Mouse (Mus musculus): ENCODE results near the gene Lypla2. TPM values are rescaled to one million over a fixed set of nuclear protein-coding genes. Genes with fewer than 3 reads are reported as not detected.

The Lypla2 gene
- polyA plus RNA-seq, 1 experiment from 2014 or later, result 59.6 TPM

DNA sequence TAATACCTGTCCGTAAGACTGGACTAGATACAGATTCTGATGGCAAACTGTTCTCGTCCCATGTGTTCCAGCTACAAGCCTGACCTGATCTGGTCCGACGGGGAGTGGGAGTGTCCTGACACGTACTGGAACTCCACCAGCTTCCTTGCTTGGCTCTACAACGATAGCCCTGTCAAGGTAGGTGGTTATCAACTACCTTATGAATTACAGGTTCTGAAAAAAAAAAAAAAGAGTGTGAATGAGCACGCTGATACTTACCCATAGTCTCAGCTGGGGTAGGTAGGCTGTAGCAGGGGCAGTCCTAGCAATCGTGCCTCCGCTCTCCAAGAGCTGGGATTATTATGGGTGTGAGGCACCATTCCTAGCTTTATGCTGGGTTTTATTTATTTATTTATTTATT lies 42.6 kb downstream of the Lypla2 start:
- Histone ChIP-seq H3K4me2 (no peak overlapping the region), H3K9me3 (replicated peaks) (no peaks in the 10 kb centered on the region), H3K4me1 (replicated peaks) (peaks cover 10% of the 10 kb centered on the region), H3K27ac (no peak overlapping the region), H3K27me3 (no peaks in the 10 kb centered on the region), H3K36me3 (peaks cover 17% of the 10 kb centered on the region; the same call in 1 of the 2 replicates), H3K4me3 (no peak overlapping the region), H3K9ac (no peak overlapping the region)
- no peak for ATAC-seq (replicated peaks; ENCODE audit: insufficient number of reproducible peaks, insufficient read depth, low FRiP score, low read depth)
- 82% methylated on average over 9 of the region's 9 CpGs for WGBS

- peaks cover 17% of the 10 kb centered on the region; the same call in 1 of the 2 replicates for H3K36me3 ChIP-seq
These were observed 43.0 kb downstream of the Lypla2 start for GRCm38 (mm10) chr4:135929405-135929804.

DNA sequence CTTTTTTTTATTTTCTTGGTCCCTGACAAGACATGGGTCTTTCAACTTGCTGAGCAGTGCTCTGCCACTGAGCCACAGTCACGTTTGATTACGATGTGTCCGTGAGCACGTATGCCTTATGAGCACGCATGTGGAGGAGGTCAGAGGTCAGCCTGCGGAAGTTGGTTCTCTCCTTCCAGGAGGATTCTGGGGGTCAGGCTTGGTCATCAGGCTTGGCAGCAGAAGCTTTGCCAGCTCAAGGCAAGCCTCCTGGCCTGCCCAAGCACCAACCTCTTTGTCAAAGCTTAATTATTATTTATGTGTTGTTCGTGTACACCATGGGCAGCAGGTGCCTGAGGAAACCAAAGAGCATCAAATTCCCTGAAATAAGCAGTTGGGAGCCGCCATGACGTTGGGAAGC lies 44.0 kb downstream of the Lypla2 start:
- H3K4me3 ChIP-seq, result no peak overlapping the region
- no peak overlapping the region for H3K9ac ChIP-seq
- H3K9me3 ChIP-seq (replicated peaks), result no peaks in the 10 kb centered on the region
- 91% methylated on average over 9 of the region's 9 CpGs for WGBS
- H3K4me2 ChIP-seq, result no peak overlapping the region
- peaks cover 11% of the 10 kb centered on the region; the same call in 1 of the 2 replicates for H3K36me3 ChIP-seq
- no peak overlapping the region for H3K27ac ChIP-seq
- H3K27me3 ChIP-seq, result no peaks in the 10 kb centered on the region
- H3K4me1 ChIP-seq (replicated peaks), result peaks cover 10% of the 10 kb centered on the region
- no peak for ATAC-seq (replicated peaks; ENCODE audit: insufficient number of reproducible peaks, insufficient read depth, low FRiP score, low read depth)

More at GRCm38 (mm10) chr4:135929405-135929804, 43.0 kb downstream of the Lypla2 start:
- Histone ChIP-seq H3K27me3 (no peaks in the 10 kb centered on the region), H3K4me1 (replicated peaks) (peaks cover 10% of the 10 kb centered on the region), H3K9me3 (replicated peaks) (no peaks in the 10 kb centered on the region), H3K4me2 (no peak overlapping the region), H3K9ac (no peak overlapping the region), H3K4me3 (no peak overlapping the region), H3K27ac (no peak overlapping the region)
- 83% methylated on average over 5 of the region's 5 CpGs for WGBS
- ATAC-seq (replicated peaks; ENCODE audit: insufficient number of reproducible peaks, insufficient read depth, low FRiP score, low read depth), result no peak

DNA sequence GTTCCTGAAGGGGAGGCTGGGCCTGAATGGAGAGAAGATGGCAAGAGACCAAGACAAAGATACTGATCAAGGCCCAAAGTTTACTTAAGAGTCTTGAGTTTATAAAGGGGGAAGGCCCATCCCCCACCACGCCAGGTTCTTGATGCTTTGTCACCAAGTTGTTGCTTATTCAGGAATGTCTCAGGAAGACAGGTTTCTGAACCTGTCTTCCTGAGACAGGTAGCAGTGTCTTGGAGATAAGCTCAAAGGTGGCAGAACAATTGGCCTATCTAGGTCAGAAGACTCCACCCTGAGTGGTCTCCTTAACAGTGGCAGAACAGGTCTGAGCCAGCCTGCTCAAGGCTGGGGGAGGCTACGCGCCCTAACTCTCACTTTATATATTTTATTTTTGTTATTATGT lies 45.6 kb downstream of the Lypla2 start:
- no peaks in the 10 kb centered on the region for H3K27me3 ChIP-seq
- H3K4me2 ChIP-seq, result no peak overlapping the region
- H3K4me3 ChIP-seq, result no peak overlapping the region
- 91% methylated on average over 3 of the region's 3 CpGs for WGBS
- H3K27ac ChIP-seq, result no peak overlapping the region
- peaks cover 13% of the 10 kb centered on the region for H3K4me1 ChIP-seq (replicated peaks)
- H3K9ac ChIP-seq, result no peak overlapping the region
- no peaks in the 10 kb centered on the region for H3K9me3 ChIP-seq (replicated peaks)
- 0 out of 2 replicates have a peak, but pooled peaks cover 5% of the 10 kb centered on the region for H3K36me3 ChIP-seq
- no peak for ATAC-seq (replicated peaks; ENCODE audit: insufficient number of reproducible peaks, insufficient read depth, low FRiP score, low read depth)

DNA sequence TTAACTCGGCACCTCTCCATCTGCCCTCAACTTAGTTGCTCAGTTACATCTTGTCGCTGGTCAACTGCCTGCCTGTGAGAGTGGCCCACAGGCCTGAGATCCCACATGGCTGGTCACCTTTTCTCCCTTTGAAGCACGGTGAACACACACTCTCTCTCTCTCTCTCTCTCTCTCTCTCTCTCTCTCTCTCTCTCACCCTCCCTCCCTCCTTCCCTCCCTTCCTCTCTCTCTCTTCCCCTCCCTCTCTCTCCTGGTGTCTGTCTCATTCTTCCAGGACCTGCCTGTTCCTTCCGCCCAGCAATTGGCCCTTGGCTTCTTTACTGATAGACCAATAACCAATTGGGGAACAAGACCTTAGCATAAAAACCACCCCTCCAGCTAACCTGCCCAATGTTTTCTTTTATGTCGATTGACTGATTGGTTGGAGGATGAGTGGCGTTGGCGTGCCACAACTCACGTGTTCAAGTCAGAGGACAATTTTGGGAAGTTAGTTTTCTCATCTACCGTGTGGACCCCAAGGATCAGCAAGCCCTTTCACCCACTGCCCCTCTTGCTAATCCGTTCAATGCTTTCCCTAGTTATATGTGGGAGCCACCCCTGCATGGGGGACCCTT lies 46.1 kb downstream of the Lypla2 start:
- Histone ChIP-seq H3K9ac (no peak overlapping the region), H3K27ac (no peak overlapping the region), H3K4me2 (no peak overlapping the region), H3K27me3 (no peaks in the 10 kb centered on the region), H3K4me3 (no peak overlapping the region), H3K9me3 (replicated peaks) (no peaks in the 10 kb centered on the region), H3K4me1 (replicated peaks) (peaks cover 19% of the 10 kb centered on the region), H3K36me3 (0 out of 2 replicates have a peak, but pooled peaks cover 5% of the 10 kb centered on the region)
- 75% methylated on average over 10 of the region's 10 CpGs for WGBS
- no peak for ATAC-seq (replicated peaks; ENCODE audit: insufficient number of reproducible peaks, insufficient read depth, low FRiP score, low read depth)

GRCm38 (mm10) chr4:135925341-135925740 lies 47.1 kb downstream of the Lypla2 start:
- WGBS, result 50% methylated on average over 5 of the region's 5 CpGs
- peak overlapping the region; percentile 11; the same call in 1 of the 2 replicates for H3K27ac ChIP-seq
- H3K4me1 ChIP-seq (replicated peaks), result peaks cover 20% of the 10 kb centered on the region
- no peak overlapping the region for H3K4me3 ChIP-seq
- no peaks in the 10 kb centered on the region for H3K27me3 ChIP-seq
- H3K4me2 ChIP-seq, result no peak overlapping the region
- no peaks in the 10 kb centered on the region for H3K9me3 ChIP-seq (replicated peaks)
- ATAC-seq (replicated peaks; ENCODE audit: insufficient number of reproducible peaks, insufficient read depth, low FRiP score, low read depth), result no peak
- no peak overlapping the region for H3K9ac ChIP-seq
- H3K36me3 ChIP-seq, result 0 out of 2 replicates have a peak, but pooled peaks cover 5% of the 10 kb centered on the region

DNA sequence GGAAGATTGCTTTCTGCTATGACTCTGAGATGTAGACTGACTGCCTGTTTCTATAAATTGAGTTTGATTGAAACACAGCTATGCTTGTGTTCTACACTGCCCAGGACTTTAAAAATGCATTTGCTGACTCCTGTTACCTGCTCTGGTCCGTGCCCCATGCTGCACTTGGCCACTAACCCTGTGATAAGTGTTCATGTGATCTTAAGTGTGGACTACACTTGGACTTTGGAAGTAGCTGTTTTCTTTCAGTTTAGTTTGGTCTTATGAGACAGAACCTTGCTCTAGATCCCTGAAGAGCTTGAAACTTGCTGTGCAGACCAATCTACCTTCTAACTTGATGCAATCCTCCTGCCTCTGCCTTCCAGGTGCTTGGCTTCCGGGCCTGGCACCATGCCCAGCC lies 48.0 kb downstream of the Lypla2 start:
- no peak overlapping the region for H3K4me2 ChIP-seq
- H3K4me1 ChIP-seq (replicated peaks), result peaks cover 20% of the 10 kb centered on the region
- no peak for ATAC-seq (replicated peaks; ENCODE audit: insufficient number of reproducible peaks, insufficient read depth, low FRiP score, low read depth)
- H3K4me3 ChIP-seq, result no peak overlapping the region
- H3K27me3 ChIP-seq, result no peaks in the 10 kb centered on the region
- H3K36me3 ChIP-seq, result 0 out of 2 replicates have a peak, but pooled peaks cover 5% of the 10 kb centered on the region
- 91% methylated on average over 2 of the region's 2 CpGs for WGBS
- no peak overlapping the region for H3K27ac ChIP-seq
- no peak overlapping the region for H3K9ac ChIP-seq
- no peaks in the 10 kb centered on the region for H3K9me3 ChIP-seq (replicated peaks)

- peaks cover 20% of the 10 kb centered on the region for H3K4me1 ChIP-seq (replicated peaks)
- peak overlapping the region; percentile 94 for H3K4me2 ChIP-seq
- H3K9ac ChIP-seq, result no peak overlapping the region; the same call in 1 of the 2 replicates
- H3K27ac ChIP-seq, result no peak overlapping the region
- H3K27me3 ChIP-seq, result no peaks in the 10 kb centered on the region
- H3K9me3 ChIP-seq (replicated peaks), result no peaks in the 10 kb centered on the region
- 88% methylated on average over 1 of the region's 1 CpGs for WGBS
- no peak for ATAC-seq (replicated peaks; ENCODE audit: insufficient number of reproducible peaks, insufficient read depth, low FRiP score, low read depth)
- H3K36me3 ChIP-seq, result 0 out of 2 replicates have a peak, but pooled peaks cover 5% of the 10 kb centered on the region
- peak overlapping the region; percentile 89; the same call in 1 of the 2 replicates for H3K4me3 ChIP-seq
These were observed 50.2 kb downstream of the Lypla2 start for GRCm38 (mm10) chr4:135922190-135922589.

- WGBS, result 8% methylated on average over 26 of the region's 26 CpGs
- ATAC-seq (replicated peaks; ENCODE audit: insufficient number of reproducible peaks, insufficient read depth, low FRiP score, low read depth), result no peak
- H3K27me3 ChIP-seq, result no peaks in the 10 kb centered on the region
These were observed 50.9 kb downstream of the Lypla2 start for GRCm38 (mm10) chr4:135921257-135922120.

GRCm38 (mm10) chr4:135920304-135921241 lies 51.9 kb downstream of the Lypla2 start, which contains the start of gene Fuca1:
Gene Fuca1 (plus strand): TSS chr4:135920735.
- Histone ChIP-seq H3K4me3 (peak within 1 kb of the TSS; percentile 89), H3K4me2 (peak within 1 kb of the TSS; percentile 94), H3K27ac (peak within 1 kb of the TSS; percentile 78), H3K9me3 (replicated peaks) (no peaks in the 10 kb centered on the region), H3K36me3 (no peaks in the 10 kb centered on the region), H3K27me3 (no peaks in the 10 kb centered on the region), H3K4me1 (replicated peaks) (peaks cover 16% of the 10 kb centered on the region), H3K9ac (peak within 1 kb of the TSS; percentile 81)
- peak; percentile 94 for ATAC-seq (replicated peaks; ENCODE audit: insufficient number of reproducible peaks, insufficient read depth, low FRiP score, low read depth)
- 1% methylated on average over 60 of the region's 60 CpGs for WGBS

More at GRCm38 (mm10) chr4:135921257-135922120, 50.9 kb downstream of the Lypla2 start:
- H3K4me2 ChIP-seq, result peak overlapping the region; percentile 94
- 0 out of 2 replicates have a peak, but pooled peaks cover under 1% of the 10 kb centered on the region for H3K36me3 ChIP-seq
- H3K9me3 ChIP-seq (replicated peaks), result no peaks in the 10 kb centered on the region
- H3K27ac ChIP-seq, result peak overlapping the region; percentile 78
- H3K9ac ChIP-seq, result peak overlapping the region; percentile 81
- peak overlapping the region; percentile 89 for H3K4me3 ChIP-seq
- peaks cover 20% of the 10 kb centered on the region for H3K4me1 ChIP-seq (replicated peaks)

Measured in heart, embryonic 15.5 days (tissue).